ENCODE assay signal across 16 mouse cellular contexts in the genomic region with DNA sequence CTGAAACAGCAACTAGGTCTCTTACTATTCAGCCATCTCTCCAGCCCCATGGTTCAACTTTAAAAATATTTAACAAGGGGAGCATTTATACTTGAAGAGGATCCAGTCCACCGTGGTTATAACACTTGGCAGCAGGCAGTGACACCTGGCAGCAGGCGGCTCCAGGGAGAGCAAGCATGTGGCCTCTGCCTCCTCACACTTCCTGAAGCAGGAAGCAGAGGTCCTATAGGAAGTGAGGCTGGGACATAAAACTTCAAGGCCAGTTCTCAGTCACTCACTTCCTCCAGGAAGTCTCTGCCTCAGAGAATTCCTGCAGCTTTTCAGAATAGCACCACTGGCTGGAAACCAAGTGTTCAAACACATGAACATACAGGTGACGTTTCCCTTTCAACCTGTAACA. TPM values are rescaled to one million over a fixed set of nuclear protein-coding genes. Genes with fewer than 3 reads are reported as not detected.
DNase-seq lines count a peak whose midpoint lies in the region; ATAC-seq and TF ChIP-seq lines count a peak whose summit lies in the region.
"Had no signal": no experiment of that assay in that cellular context is flagged by ENCODE, and none has a peak within 500 bp of the region (broad histone marks: within the 10 kb centered on the region; RNA-seq: fewer than 3 reads in every experiment).

No protein-coding gene starts in this region.

- H3K4me1 ChIP-seq in lung, embryonic 15.5 days: peaks cover 4% of the 10 kb centered on the region; the same call in 1 of the 2 replicates
- H3K4me1 ChIP-seq in lung, adult 2 months (ENCODE audit: control insufficient read depth, insufficient read depth, low read length): no peaks in the 10 kb centered on the region
- no peaks in the 10 kb centered on the region for H3K4me1 ChIP-seq in heart, embryonic 12.5 days (replicated peaks)
- H3K4me1 ChIP-seq in limb, embryonic 14.5 days (ENCODE audit: control insufficient read depth, insufficient read depth, low read length): peaks cover 7% of the 10 kb centered on the region; the same call in 1 of the 2 replicates
- H3K4me1 ChIP-seq: hindbrain, embryonic 13.5 days; liver, embryonic 12.5 days had no signal

- no peak overlapping the region for H3K4me2 ChIP-seq in lung, embryonic 15.5 days
- no peak overlapping the region for H3K4me2 ChIP-seq in heart, embryonic 12.5 days
- H3K4me2 ChIP-seq in limb, embryonic 14.5 days (replicated peaks; ENCODE audit: low read depth, low read length, severe bottlenecking): no peak overlapping the region
- H3K4me2 ChIP-seq: embryonic facial prominence, embryonic 13.5 days; hindbrain, embryonic 13.5 days; liver, embryonic 12.5 days had no signal

- no peaks in the 10 kb centered on the region for H3K27me3 ChIP-seq in lung, embryonic 15.5 days
- H3K27me3 ChIP-seq in heart, embryonic 12.5 days (replicated peaks): no peaks in the 10 kb centered on the region
- H3K27me3 ChIP-seq in limb, embryonic 14.5 days (ENCODE audit: control insufficient read depth, insufficient read depth, low read length): no peaks in the 10 kb centered on the region
- H3K27me3 ChIP-seq: embryonic facial prominence, embryonic 13.5 days; hindbrain, embryonic 13.5 days; liver, embryonic 12.5 days had no signal

- no peak overlapping the region for H3K4me3 ChIP-seq in lung, embryonic 15.5 days
- no peak overlapping the region for H3K4me3 ChIP-seq in lung, adult 2 months (replicated peaks; ENCODE audit: extremely low read depth, low read depth, low read length)
- H3K4me3 ChIP-seq in heart, embryonic 12.5 days: no peak overlapping the region
- no peak overlapping the region for H3K4me3 ChIP-seq in limb, embryonic 14.5 days (replicated peaks; ENCODE audit: low read length)
- H3K4me3 ChIP-seq: embryonic facial prominence, embryonic 13.5 days; hindbrain, embryonic 13.5 days; liver, embryonic 12.5 days had no signal

- no peak for TF ChIP-seq CTCF in lung, adult 2 months (IDR thresholded peaks at IDR 0.05; ENCODE audit: insufficient read depth, low read length)

- ATAC-seq in lung, embryonic 15.5 days (ENCODE audit: borderline replicate concordance, extremely low read depth, low FRiP score, low TSS enrichment): peak; percentile 49; the same call in 1 of the 2 replicates
- ATAC-seq in heart, embryonic 12.5 days (ENCODE audit: insufficient number of reproducible peaks, low FRiP score): peak; percentile 27; the same call in 1 of the 2 replicates
- 0 out of 2 replicates have a peak, but pooled peaks have one; percentile 51 for ATAC-seq in limb, embryonic 14.5 days (ENCODE audit: low FRiP score, low read depth)
- ATAC-seq: forebrain, embryonic 14.5 days; liver, embryonic 12.5 days had no signal

- no peak overlapping the region for H3K9ac ChIP-seq in lung, embryonic 15.5 days
- no peak overlapping the region for H3K9ac ChIP-seq in heart, embryonic 12.5 days
- no peak overlapping the region for H3K9ac ChIP-seq in limb, embryonic 14.5 days (ENCODE audit: low read depth, low read length, severe bottlenecking)
- H3K9ac ChIP-seq: embryonic facial prominence, embryonic 13.5 days; hindbrain, embryonic 13.5 days; liver, embryonic 12.5 days had no signal

- WGBS in lung, embryonic 15.5 days: 23% methylated on average over 3 of the region's 3 CpGs
- 20% methylated on average over 3 of the region's 3 CpGs for WGBS in lung, adult 2 months
- WGBS in heart, embryonic 12.5 days: 52% methylated on average over 3 of the region's 3 CpGs
- WGBS in limb, embryonic 14.5 days: 23% methylated on average over 3 of the region's 3 CpGs

- no peaks in the 10 kb centered on the region for H3K9me3 ChIP-seq in lung, embryonic 15.5 days
- H3K9me3 ChIP-seq in heart, embryonic 12.5 days (replicated peaks): no peaks in the 10 kb centered on the region
- no peaks in the 10 kb centered on the region for H3K9me3 ChIP-seq in limb, embryonic 14.5 days (ENCODE audit: control insufficient read depth, low read length)
- H3K9me3 ChIP-seq: embryonic facial prominence, embryonic 13.5 days; hindbrain, embryonic 13.5 days; liver, embryonic 12.5 days had no signal

- TF ChIP-seq POLR2A in lung, adult 2 months (IDR thresholded peaks at IDR 0.05; ENCODE audit: borderline replicate concordance, extremely low read depth, low read depth, low read length): no peak
- no peak for TF ChIP-seq POLR2A in limb, embryonic 14.5 days (IDR thresholded peaks at IDR 0.05; ENCODE audit: borderline replicate concordance, extremely low read depth, insufficient read depth, insufficient read length)

- no peak for DNase-seq in lung, adult 2 months
- peak; percentile 48 to 54 for DNase-seq in kidney, adult 8-10 months
- peak; percentile 14 for DNase-seq in limb, embryonic 14.5 days (ENCODE audit: low spot score)
- DNase-seq in layer of hippocampus, adult 8-10 months (ENCODE audit: low spot score in 2 of 2): no peak
- DNase-seq in layer of hippocampus, adult 9-10 months (ENCODE audit: low spot score): no peak
- DNase-seq: cerebellum, adult 9-11 months; gastrocnemius, postnatal 36 days; right cerebral cortex, postnatal 14 days had no signal

- H3K27ac ChIP-seq in lung, embryonic 15.5 days: peak overlapping the region; percentile 71
- no peak overlapping the region for H3K27ac ChIP-seq in heart, embryonic 12.5 days (ENCODE audit: poor library complexity, severe bottlenecking)
- H3K27ac ChIP-seq in limb, embryonic 14.5 days (replicated peaks; ENCODE audit: low read depth, low read length): 0 out of 2 replicates have a peak overlapping the region, but pooled peaks have one; percentile 26
- H3K27ac ChIP-seq: embryonic facial prominence, embryonic 13.5 days; hindbrain, embryonic 13.5 days; liver, embryonic 12.5 days had no signal

- no peaks in the 10 kb centered on the region for H3K36me3 ChIP-seq in lung, embryonic 15.5 days
- no peaks in the 10 kb centered on the region for H3K36me3 ChIP-seq in heart, embryonic 12.5 days
- H3K36me3 ChIP-seq in limb, embryonic 14.5 days (ENCODE audit: control insufficient read depth, insufficient read depth, low read length): no peaks in the 10 kb centered on the region
- H3K36me3 ChIP-seq: embryonic facial prominence, embryonic 13.5 days; hindbrain, embryonic 13.5 days; liver, embryonic 12.5 days had no signal

RNA-seq across cellular contexts. Expression of gene 4930564D02Rik, which starts 20.7 kb away (rescaled TPM):
- not detected in 2 replicates for polyA plus RNA-seq in lung, embryonic 15.5 days (2015; fragmentation: Nextera tagmentation; extraction: Ambion mirVana)
- not detected in 2 replicates for polyA plus RNA-seq in lung, adult 2 months (2012; rRNA removed)
- polyA plus RNA-seq in heart, embryonic 12.5 days (2016; fragmentation: Nextera tagmentation; extraction: Ambion mirVana): not detected in 2 replicates
- polyA plus RNA-seq in limb, embryonic 14.5 days (2012; rRNA removed): not detected in 2 replicates
- polyA plus RNA-seq in limb, embryonic 14.5 days (2014; fragmentation: Nextera tagmentation; extraction: Ambion mirVana): not detected in 2 replicates
- total RNA-seq in layer of hippocampus, adult 8-10 months (2022): not detected
- total RNA-seq: gastrocnemius, postnatal 36 days; layer of hippocampus, postnatal 25 days; megakaryocyte, adult 5-6 weeks had no signal
- polyA plus RNA-seq: embryonic facial prominence, embryonic 13.5 days; forebrain, embryonic 14.5 days; hindbrain, embryonic 13.5 days; liver, embryonic 12.5 days had no signal

RNA-seq across cellular contexts. Expression of gene Cttnbp2nl, which starts 34.4 kb away (rescaled TPM):
- 32.9 and 34.5 TPM in 2 replicates for polyA plus RNA-seq in lung, embryonic 15.5 days (2015; fragmentation: Nextera tagmentation; extraction: Ambion mirVana)
- polyA plus RNA-seq in lung, adult 2 months (2012; rRNA removed): 18.5 and 21.6 TPM in 2 replicates
- 40.1 and 43.3 TPM in 2 replicates for polyA plus RNA-seq in heart, embryonic 12.5 days (2016; fragmentation: Nextera tagmentation; extraction: Ambion mirVana)
- 11.2 and 12.0 TPM in 2 replicates for polyA plus RNA-seq in limb, embryonic 14.5 days (2012; rRNA removed)
- polyA plus RNA-seq in limb, embryonic 14.5 days (2014; fragmentation: Nextera tagmentation; extraction: Ambion mirVana): 29.5 and 39.1 TPM in 2 replicates
- total RNA-seq in layer of hippocampus, adult 8-10 months (2022): 10 to 100 TPM; 24.7 to 42.3 (median 34.1) TPM

Comparison
In these comparisons a context has a peak if more than half of its experiments do, and no peak if none do; other contexts are left out.
1. DNase-seq: peak in kidney, adult 8-10 months (2 of 2) and limb, embryonic 14.5 days (single experiment); none in lung, adult 2 months (single experiment), layer of hippocampus, adult 8-10 months (0 of 2) and layer of hippocampus, adult 9-10 months (single experiment).
2. Peak in every context shown above with its lines, with median percentiles within 50 percentile points of each other: ATAC-seq.